Mouse (Mus musculus) C2C12 (cell line): ENCODE data around the gene Zar1l. TPM values are rescaled to one million over a fixed set of nuclear protein-coding genes. Genes with fewer than 3 reads are reported as not detected.
"Not testable (repeated sequence)": the region's sequence is repeated elsewhere in the genome, so short reads cannot be mapped to it uniquely, and the experiment has no call there.

Experiments used
- H3K27me3 ChIP-seq: one replicate; pipeline ENCODE4 v1.6.1; 2011; ENCODE audit not compliant: control insufficient read depth, insufficient read depth, insufficient read length
- H3K36me3 ChIP-seq: one replicate; pipeline ENCODE4 v1.6.1; 2011; ENCODE audit not compliant: control insufficient read depth, insufficient read depth
- H3K4me3 ChIP-seq: one replicate; pipeline ENCODE4 v1.5.1; 2011; ENCODE audit warnings: mild to moderate bottlenecking, control low read depth; ENCODE audit not compliant: poor library complexity, insufficient read depth, severe bottlenecking
- H3K79me2 ChIP-seq: one replicate; pipeline ENCODE4 v1.6.1; 2011; ENCODE audit not compliant: control insufficient read depth, insufficient read depth
- H3K79me3 ChIP-seq: one replicate; pipeline ENCODE4 v1.6.1; 2011; ENCODE audit warnings: low read depth, control low read depth
- H3ac ChIP-seq: one replicate; pipeline ENCODE3; 2011; ENCODE audit warnings: low read depth; ENCODE audit not compliant: control insufficient read depth, insufficient read length
- CEBPB ChIP-seq: IDR thresholded peaks from one replicate; pipeline ENCODE4 v1.6.1; 2011; ENCODE audit warnings: low read depth, mild to moderate bottlenecking, control low read depth, moderate library complexity
- CTCF ChIP-seq: IDR thresholded peaks from one replicate; pipeline ENCODE4 v1.5.1; 2011; ENCODE audit not compliant: control insufficient read depth, insufficient read depth, insufficient read length
- FOSL1 ChIP-seq: IDR thresholded peaks from one replicate; pipeline ENCODE4 v1.8.0; 2011; ENCODE audit warnings: mild to moderate bottlenecking, low read length; ENCODE audit not compliant: poor library complexity, insufficient read depth, severe bottlenecking
- MAX ChIP-seq: IDR thresholded peaks from one replicate; pipeline ENCODE4 v1.6.1; 2011; ENCODE audit warnings: mild to moderate bottlenecking, control low read depth
- MYOD1 ChIP-seq: IDR thresholded peaks from one replicate; pipeline ENCODE4 v1.6.1; 2011; ENCODE audit warnings: low read depth; ENCODE audit not compliant: control insufficient read depth, insufficient read length
- MYOG ChIP-seq: IDR thresholded peaks from one replicate; pipeline ENCODE4 v1.6.1; 2011; ENCODE audit not compliant: control insufficient read depth, insufficient read length; ENCODE audit errors: extremely low read depth
- USF1 ChIP-seq: IDR thresholded peaks from one replicate; pipeline ENCODE4 v1.6.1; 2011; ENCODE audit warnings: low read depth, mild to moderate bottlenecking, control low read depth, moderate library complexity
- polyA plus RNA-seq: library from polyadenylated mRNA; unstranded; fragments of >200 nt; fragmentation: generic; extraction: Trizol; gene quantifications from one replicate; pipeline ENCODE4 v1.2.1, GENCODE M21; 2012; ENCODE audit warnings: missing spikeins

Zar1l gene
- polyA plus RNA-seq, 1 experiment: not detected

DNA sequence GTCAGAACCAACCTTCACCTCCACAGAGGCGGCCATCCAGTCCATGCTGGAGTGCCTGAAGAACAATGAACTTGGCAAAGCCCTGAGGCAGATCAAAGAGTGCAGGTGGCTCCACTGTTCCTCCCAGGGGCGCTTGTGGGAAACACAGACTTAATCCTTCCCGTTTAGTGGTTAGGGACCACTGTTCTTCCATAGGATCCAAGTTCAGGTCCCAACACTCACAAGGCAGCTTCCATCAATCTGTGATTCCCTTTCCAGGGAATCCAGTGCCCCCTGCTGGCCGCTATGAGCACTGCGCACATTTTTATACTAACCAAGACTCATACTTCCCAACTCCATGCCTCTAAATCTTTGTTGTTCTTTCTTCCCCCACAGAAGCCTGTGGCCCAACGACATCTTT is 22.2 kb downstream of the Zar1l start:
- Histone ChIP-seq H3K27me3 (no peaks in the 10 kb centered on the region), H3K4me3 (no peak overlapping the region), H3ac (no peak overlapping the region), H3K36me3 (no peaks in the 10 kb centered on the region), H3K79me3 (no peaks in the 10 kb centered on the region), H3K79me2 (no peaks in the 10 kb centered on the region)
- peak; percentile 9 for TF ChIP-seq CTCF
- TF ChIP-seq MYOD1: no peak

DNA sequence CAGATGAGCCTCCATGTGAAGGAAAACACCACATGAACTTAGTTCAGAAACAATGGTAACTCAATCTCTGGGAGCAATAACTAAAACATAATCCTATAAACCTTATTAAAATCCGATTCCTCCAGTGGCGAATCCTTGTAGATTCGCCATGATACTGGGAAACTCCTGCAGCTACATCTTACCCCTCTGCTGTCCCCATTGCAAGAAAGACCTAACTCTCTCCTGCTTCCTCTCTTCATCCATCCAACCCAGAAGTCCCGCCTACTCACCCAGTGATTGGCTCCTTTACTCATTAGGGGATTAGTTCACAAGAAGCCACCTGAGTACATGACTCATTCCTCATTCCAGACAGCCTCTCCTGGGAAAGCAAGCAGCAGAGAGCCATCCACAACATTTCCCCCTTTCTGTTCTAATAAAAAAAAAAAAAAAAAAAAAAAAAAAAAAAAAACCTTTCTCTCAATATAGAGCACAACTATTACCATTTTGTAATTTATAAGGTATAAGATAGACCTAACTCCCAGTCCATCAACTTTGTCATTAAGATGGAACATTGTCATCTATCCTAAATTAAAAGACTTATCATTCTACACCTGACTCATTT is 26.3 kb downstream of the Zar1l start:
- H3ac ChIP-seq, H3K36me3 ChIP-seq, H3K79me3 ChIP-seq, H3K79me2 ChIP-seq, H3K27me3 ChIP-seq, H3K4me3 ChIP-seq: not testable (repeated sequence)

DNA sequence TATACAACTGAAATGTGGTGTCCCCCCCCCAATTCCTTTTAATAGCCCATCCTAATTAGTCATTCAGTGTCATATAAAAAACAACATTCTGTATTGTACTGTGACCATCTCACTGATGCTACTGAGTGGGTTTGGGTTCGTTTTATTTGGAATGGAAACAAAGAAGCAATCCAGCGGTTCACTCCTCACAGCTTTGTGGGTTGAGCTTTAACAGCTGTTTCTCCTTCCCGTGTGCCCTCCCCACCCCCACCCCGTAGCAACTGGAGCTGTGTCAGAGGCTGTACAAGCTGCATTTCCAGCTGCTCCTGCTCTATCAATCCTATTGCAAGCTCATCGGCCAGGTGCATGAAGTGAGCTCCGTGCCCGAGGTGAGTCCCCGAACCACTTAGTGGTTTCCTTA is 27.1 kb downstream of the Zar1l start:
- H3ac ChIP-seq: no peak overlapping the region
- no peaks in the 10 kb centered on the region for H3K79me3 ChIP-seq
- TF ChIP-seq FOSL1 (no peak), MAX (no peak), MYOD1 (peak; percentile 68), CEBPB (no peak)
- H3K27me3 ChIP-seq: no peaks in the 10 kb centered on the region
- no peaks in the 10 kb centered on the region for H3K36me3 ChIP-seq
- no peaks in the 10 kb centered on the region for H3K79me2 ChIP-seq
- no peak overlapping the region for H3K4me3 ChIP-seq

DNA sequence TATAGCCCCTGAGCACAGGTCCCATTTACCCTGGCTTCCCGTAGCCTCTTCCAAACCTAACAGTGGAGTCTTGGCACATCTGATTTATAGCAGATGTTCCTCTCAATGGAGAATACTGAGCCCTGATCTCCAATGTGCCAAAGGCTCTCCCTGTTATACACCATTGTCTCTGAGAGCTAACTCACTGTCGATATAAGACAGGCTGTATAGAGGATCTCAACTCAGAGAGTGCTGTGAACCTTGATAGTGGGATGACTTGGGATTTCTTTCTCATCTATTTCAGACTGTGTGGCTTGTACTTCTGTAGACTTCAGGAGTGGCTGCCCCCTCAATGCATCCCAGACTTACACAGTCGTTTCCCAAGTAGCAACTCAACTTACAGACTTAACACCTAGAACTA is 27.7 kb downstream of the Zar1l start:
- H3K79me3 ChIP-seq: no peaks in the 10 kb centered on the region
- no peak for TF ChIP-seq CTCF
- no peak for TF ChIP-seq MAX
- no peak for TF ChIP-seq CEBPB
- no peak for TF ChIP-seq MYOD1
- TF ChIP-seq MYOG: no peak
- TF ChIP-seq USF1: no peak
- TF ChIP-seq FOSL1: no peak
- H3ac ChIP-seq: no peak overlapping the region
- no peaks in the 10 kb centered on the region for H3K27me3 ChIP-seq
- no peaks in the 10 kb centered on the region for H3K79me2 ChIP-seq
- H3K4me3 ChIP-seq: no peak overlapping the region
- no peaks in the 10 kb centered on the region for H3K36me3 ChIP-seq

DNA sequence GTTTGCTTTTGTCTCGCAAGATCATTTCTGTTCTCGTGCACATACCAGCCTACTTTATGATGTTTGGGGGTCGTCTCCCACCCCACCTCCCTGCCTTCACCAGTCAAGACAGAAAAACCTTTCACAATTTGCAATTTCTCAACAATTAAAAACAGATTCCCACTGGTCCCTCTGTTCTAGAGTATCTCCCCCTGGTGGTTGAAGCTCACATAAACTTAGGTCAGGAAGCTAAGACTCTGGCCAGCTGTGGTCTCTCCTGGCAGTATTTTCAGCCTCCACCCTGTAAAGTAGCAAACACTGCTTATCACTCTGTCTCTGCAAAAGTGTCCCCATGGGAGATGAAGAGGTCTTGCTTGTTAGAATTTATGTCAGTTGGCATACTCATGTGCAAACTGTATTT is 32.8 kb downstream of the Zar1l start:
- Histone ChIP-seq H3K4me3 (no peak overlapping the region), H3K36me3 (no peaks in the 10 kb centered on the region), H3ac (no peak overlapping the region), H3K79me2 (no peaks in the 10 kb centered on the region), H3K79me3 (no peaks in the 10 kb centered on the region), H3K27me3 (no peaks in the 10 kb centered on the region)
- no peak for TF ChIP-seq CEBPB
- no peak for TF ChIP-seq USF1
- no peak for TF ChIP-seq MAX
- TF ChIP-seq MYOG: no peak
- no peak for TF ChIP-seq CTCF
- no peak for TF ChIP-seq FOSL1

DNA sequence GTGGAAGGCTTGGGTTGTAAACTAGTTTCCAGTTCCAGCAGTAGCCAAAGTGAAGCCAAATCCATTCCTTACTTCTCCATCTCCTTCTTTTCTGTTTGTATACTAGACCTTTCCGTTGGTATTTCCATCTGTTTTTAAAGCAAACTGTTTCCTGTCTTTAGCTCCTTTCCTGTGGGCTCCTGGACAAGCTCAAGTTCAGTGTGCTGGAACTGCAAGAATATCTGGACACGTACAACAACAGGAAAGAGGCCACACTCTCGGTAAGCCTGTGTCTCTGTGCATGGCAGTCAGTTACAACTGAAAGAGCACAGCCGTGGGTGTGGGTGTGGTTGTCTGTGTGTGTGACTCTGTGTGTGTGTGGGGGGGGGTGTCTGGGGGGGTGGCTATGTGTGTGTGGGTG is 39.4 kb downstream of the Zar1l start:
- Histone ChIP-seq H3K79me2 (no peaks in the 10 kb centered on the region), H3K27me3 (no peaks in the 10 kb centered on the region), H3ac (no peak overlapping the region), H3K79me3 (no peaks in the 10 kb centered on the region), H3K4me3 (no peak overlapping the region), H3K36me3 (no peaks in the 10 kb centered on the region)
- TF ChIP-seq CTCF: no peak
- no peak for TF ChIP-seq MYOG
- TF ChIP-seq MYOD1: no peak
- TF ChIP-seq MAX: no peak
- no peak for TF ChIP-seq FOSL1
- no peak for TF ChIP-seq CEBPB
- TF ChIP-seq USF1: no peak

DNA sequence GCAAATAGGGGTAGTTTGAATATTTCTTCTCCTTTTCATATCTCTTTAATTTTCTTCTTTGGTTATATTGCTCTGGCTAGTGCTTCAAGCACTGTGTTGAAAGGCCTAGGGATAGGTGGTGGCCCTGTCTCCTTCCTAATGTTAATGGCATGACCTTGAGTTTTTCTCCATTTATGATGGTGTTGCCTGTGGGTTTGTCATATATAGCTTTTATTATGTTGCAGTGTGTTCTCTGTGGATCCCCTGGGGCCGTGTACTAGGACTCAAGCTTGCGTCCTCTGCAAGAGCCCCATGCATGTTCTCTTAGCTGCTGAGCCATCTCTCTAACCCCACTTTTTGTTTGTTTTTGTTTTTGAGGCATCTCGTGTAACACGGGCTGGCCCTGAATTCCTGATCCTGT is 40.6 kb downstream of the Zar1l start:
- no peak for TF ChIP-seq FOSL1
- no peak for TF ChIP-seq USF1
- no peak for TF ChIP-seq CEBPB
- Histone ChIP-seq H3K36me3 (no peaks in the 10 kb centered on the region), H3ac (no peak overlapping the region)

More for the DNA sequence above, 40.6 kb downstream of the Zar1l start:
- H3K79me3 ChIP-seq: no peaks in the 10 kb centered on the region
- no peaks in the 10 kb centered on the region for H3K79me2 ChIP-seq
- no peaks in the 10 kb centered on the region for H3K27me3 ChIP-seq
- no peak overlapping the region for H3K4me3 ChIP-seq
